Mouse (Mus musculus) embryonic fibroblast, embryonic 13.5 days (primary cell): ENCODE data around the gene Dbf4. TPM values are rescaled to one million over a fixed set of nuclear protein-coding genes. Genes with fewer than 3 reads are reported as not detected.
A peak's percentile ranks its signal among the peaks of the same experiment; 100 is the strongest.

ENCODE experiments used
- H3K27ac ChIP-seq: 2 replicates; pipeline ENCODE4 v1.5.1; 2012; ENCODE audit warnings: low read length, control low read depth, inconsistent platforms; ENCODE audit not compliant: insufficient read depth
- H3K4me1 ChIP-seq: 2 replicates; pipeline ENCODE4 v1.6.1; 2011; ENCODE audit warnings: low read length; ENCODE audit not compliant: control insufficient read depth, insufficient read depth
- H3K4me3 ChIP-seq: 2 replicates; pipeline ENCODE4 v1.5.1; 2011; ENCODE audit warnings: mild to moderate bottlenecking, control low read depth, low read length; ENCODE audit not compliant: insufficient read depth
- CTCF ChIP-seq: IDR thresholded peaks from 2 replicates; pipeline ENCODE4 v1.5.1; 2011; ENCODE audit warnings: mild to moderate bottlenecking, control low read depth, low read length, moderate library complexity, borderline replicate concordance; ENCODE audit not compliant: insufficient read depth
- POLR2A ChIP-seq: IDR thresholded peaks from 2 replicates; pipeline ENCODE4 v1.6.1; 2011; ENCODE audit warnings: low read depth, mild to moderate bottlenecking, control low read depth, low read length, moderate library complexity
- polyA plus RNA-seq: library from polyadenylated mRNA; stranded (reverse); fragments of >200 nt; gene quantifications from 2 replicates; pipeline ENCODE4 v1.2.4, GENCODE M21; 2011; ENCODE audit warnings: low read depth; ENCODE audit not compliant: missing spikeins, insufficient read length

Gene Dbf4
- polyA plus RNA-seq, 1 experiment: 57.5 TPM

GRCm38 (mm10) chr5:8416683-8417413, 5.7 kb downstream of the Dbf4 start:
- H3K4me3 ChIP-seq: no peak overlapping the region
- H3K27ac ChIP-seq: no peak overlapping the region
- H3K4me1 ChIP-seq: peaks cover 8% of the 10 kb centered on the region
- TF ChIP-seq CTCF: no peak
- TF ChIP-seq POLR2A: no peak

GRCm38 (mm10) chr5:8408746-8409145, 13.8 kb downstream of the Dbf4 start:
- no peak overlapping the region for H3K4me3 ChIP-seq
- no peak overlapping the region for H3K27ac ChIP-seq
- no peak for TF ChIP-seq CTCF
- TF ChIP-seq POLR2A: no peak
- H3K4me1 ChIP-seq: no peaks in the 10 kb centered on the region

- TF ChIP-seq CTCF (no peak), POLR2A (no peak)
- H3K4me3 ChIP-seq: no peak overlapping the region
- H3K27ac ChIP-seq: no peak overlapping the region
- no peaks in the 10 kb centered on the region for H3K4me1 ChIP-seq
Observed at GRCm38 (mm10) chr5:8397587-8398249, 24.8 kb downstream of the Dbf4 start.

- no peak overlapping the region for H3K4me3 ChIP-seq
- TF ChIP-seq CTCF: no peak
- no peak for TF ChIP-seq POLR2A
- no peak overlapping the region for H3K27ac ChIP-seq
- no peaks in the 10 kb centered on the region for H3K4me1 ChIP-seq
Observed at GRCm38 (mm10) chr5:8393891-8394583, 28.5 kb downstream of the Dbf4 start.

- Histone ChIP-seq H3K4me3 (no peak overlapping the region), H3K4me1 (no peaks in the 10 kb centered on the region), H3K27ac (no peak overlapping the region)
- no peak for TF ChIP-seq POLR2A
- no peak for TF ChIP-seq CTCF
Observed at GRCm38 (mm10) chr5:8374297-8374906, 48.1 kb downstream of the Dbf4 start.

- no peaks in the 10 kb centered on the region for H3K4me1 ChIP-seq
- no peak overlapping the region for H3K27ac ChIP-seq
- H3K4me3 ChIP-seq: no peak overlapping the region
- no peak for TF ChIP-seq POLR2A
- TF ChIP-seq CTCF: no peak
Observed at GRCm38 (mm10) chr5:8373415-8373814, 49.1 kb downstream of the Dbf4 start.

- Histone ChIP-seq H3K4me1 (no peaks in the 10 kb centered on the region), H3K27ac (no peak overlapping the region), H3K4me3 (no peak overlapping the region)
- TF ChIP-seq CTCF (no peak), POLR2A (no peak)
Observed at GRCm38 (mm10) chr5:8368781-8369180, 53.7 kb downstream of the Dbf4 start.

GRCm38 (mm10) chr5:8368328-8368692, 54.2 kb downstream of the Dbf4 start:
- Histone ChIP-seq H3K4me1 (no peaks in the 10 kb centered on the region), H3K4me3 (no peak overlapping the region), H3K27ac (no peak overlapping the region)
- TF ChIP-seq POLR2A (no peak), CTCF (no peak)

GRCm38 (mm10) chr5:8367614-8368327, 54.7 kb downstream of the Dbf4 start, which contains the start of gene Adam22:
Gene Adam22 (minus strand): TSS chr5:8368160.
- TF ChIP-seq POLR2A: no peak; the same call in 1 of the 2 replicates
- no peak for TF ChIP-seq CTCF
- Histone ChIP-seq H3K4me1 (no peaks in the 10 kb centered on the region), H3K27ac (no peak within 1 kb of the TSS), H3K4me3 (peak within 1 kb of the TSS; percentile 46)
